Mouse (Mus musculus) testis, adult 2 months (tissue): Measurements from ENCODE around the gene Rbms3.

Experiments
- CTCF ChIP-seq: fragments of 200-500 bp; IDR thresholded peaks from 2 replicates; pipeline ENCODE4 v1.5.1; 2012; ENCODE audit warnings: low read depth, mild to moderate bottlenecking, inconsistent platforms, low read length, moderate library complexity; ENCODE audit not compliant: control insufficient read depth, insufficient read depth, insufficient replicate concordance
- POLR2A ChIP-seq: fragments of 200-500 bp; IDR thresholded peaks from 2 replicates; pipeline ENCODE4 v1.6.1; 2012; ENCODE audit warnings: low read depth, mild to moderate bottlenecking, inconsistent platforms, low read length, moderate library complexity; ENCODE audit not compliant: control insufficient read depth

DNA sequence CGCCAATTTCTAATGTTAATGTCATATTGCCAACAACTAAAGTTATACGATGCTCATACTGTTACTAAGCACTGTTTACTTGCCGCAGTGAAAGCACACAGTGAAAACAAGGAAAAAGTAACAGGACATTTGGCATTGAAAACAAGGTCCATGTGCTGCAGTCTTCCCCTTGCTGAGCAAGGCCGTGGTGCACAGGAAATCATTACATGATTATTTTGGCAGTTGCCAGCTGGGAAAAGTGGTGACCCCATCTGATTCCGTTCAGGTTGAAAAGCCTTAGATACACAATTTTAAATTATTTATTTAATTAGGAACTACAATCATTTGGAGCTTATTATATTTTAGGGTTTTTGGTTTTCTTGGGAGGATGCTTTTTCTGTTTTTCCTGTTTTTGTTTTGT, 995.9 kb downstream of the Rbms3 start:
- TF ChIP-seq POLR2A (no peak), CTCF (no peak)
